Mouse (Mus musculus) midbrain, embryonic 11.5 days (tissue): Measurements from ENCODE around the gene Srrm4. TPM values are rescaled to one million over a fixed set of nuclear protein-coding genes. Genes with fewer than 3 reads are reported as not detected.

Source experiments
- ATAC-seq: fragments of 200-750 bp; cut with Nextera tagmentation; 2 replicates; pipeline ENCODE4 v1.8.0; 2017; ENCODE audit warnings: moderate TSS enrichment, moderate library complexity; ENCODE audit not compliant: low FRiP score
- DNase-seq: peaks from one replicate; pipeline ENCODE4 v3.0.0; 2015; ENCODE audit warnings: low spot score; ENCODE audit errors: missing footprints
- H3K27ac ChIP-seq: fragments of 300-500 bp; sonication (generic); 2 replicates; pipeline ENCODE4 v1.5.1; 2014; ENCODE audit warnings: low read depth, low read length
- H3K27me3 ChIP-seq: fragments of 300-500 bp; sonication (generic); 2 replicates; pipeline ENCODE4 v1.6.1; 2014; ENCODE audit warnings: mild to moderate bottlenecking, low read length, moderate library complexity, mixed read lengths; ENCODE audit not compliant: control insufficient read depth, insufficient read depth
- H3K36me3 ChIP-seq: fragments of 300-500 bp; sonication (generic); 2 replicates; pipeline ENCODE4 v1.6.1; 2014; ENCODE audit warnings: mild to moderate bottlenecking, low read length, moderate library complexity, mixed read lengths; ENCODE audit not compliant: control insufficient read depth, insufficient read depth
- H3K4me1 ChIP-seq: fragments of 300-500 bp; sonication (generic); 2 replicates; pipeline ENCODE4 v1.6.1; 2014; ENCODE audit warnings: low read length; ENCODE audit not compliant: control insufficient read depth, insufficient read depth
- H3K4me2 ChIP-seq: fragments of 300-500 bp; sonication (generic); 2 replicates; pipeline ENCODE4 v1.6.1; 2014; ENCODE audit warnings: mild to moderate bottlenecking, moderate library complexity
- H3K4me3 ChIP-seq: fragments of 300-500 bp; sonication (generic); 2 replicates; pipeline ENCODE4 v1.5.1; 2014; ENCODE audit warnings: low read depth, low read length
- H3K9ac ChIP-seq: fragments of 300-500 bp; sonication (generic); 2 replicates; pipeline ENCODE4 v1.6.1; 2014; ENCODE audit warnings: low read length
- H3K9me3 ChIP-seq: fragments of 300-500 bp; sonication (generic); 2 replicates; pipeline ENCODE4 v1.6.1; 2016; ENCODE audit warnings: low read length; ENCODE audit not compliant: control insufficient read depth
- WGBS: fragments of 180-500 bp; shearing (Covaris S2); extraction: QIAGEN DNeasy Blood & Tissue Kit; methylation state at CpG from one replicate; pipeline ENCODE4 v1.1.7; 2014; 5-methylcytosine and 5-hydroxymethylcytosine counted together
- polyA plus RNA-seq: library from polyadenylated mRNA; unstranded; fragments of >200 nt; fragmentation: Nextera tagmentation; extraction: Ambion mirVana; gene quantifications from 2 replicates; pipeline ENCODE4 v1.2.1, GENCODE M21; 2014

Gene Srrm4
- polyA plus RNA-seq, 1 experiment from 2014 or later, result 17.3 TPM

DNA sequence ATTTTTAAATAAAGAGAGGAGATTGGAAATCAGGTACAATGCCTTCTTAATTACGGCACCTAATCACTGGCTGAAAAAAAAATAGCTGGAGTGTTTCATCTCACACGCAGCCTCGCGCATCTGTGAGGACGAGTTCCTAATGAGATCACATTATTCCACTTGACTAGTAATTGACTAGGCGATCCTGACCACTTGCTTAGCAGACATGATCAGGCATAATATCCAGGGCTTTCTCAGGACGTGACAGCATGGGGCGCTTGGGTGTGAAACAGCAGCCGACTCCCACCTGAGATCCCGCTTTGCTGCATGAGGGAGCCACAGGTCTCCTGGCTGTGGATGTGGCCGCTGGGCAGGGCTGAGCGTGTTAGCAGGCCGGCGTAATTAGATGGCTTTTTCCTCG lies 90.3 kb downstream of the Srrm4 start:
- Histone ChIP-seq H3K9me3 (no peaks in the 10 kb centered on the region), H3K9ac (no peak overlapping the region), H3K4me2 (no peak overlapping the region), H3K4me1 (peaks cover 5% of the 10 kb centered on the region; the same call in 1 of the 2 replicates), H3K27me3 (no peaks in the 10 kb centered on the region), H3K4me3 (no peak overlapping the region), H3K36me3 (no peaks in the 10 kb centered on the region), H3K27ac (no peak overlapping the region)
- ATAC-seq, result peak; percentile 33; the same call in 1 of the 2 replicates
- 61% methylated on average over 15 of the region's 15 CpGs for WGBS
- no peak for DNase-seq

DNA sequence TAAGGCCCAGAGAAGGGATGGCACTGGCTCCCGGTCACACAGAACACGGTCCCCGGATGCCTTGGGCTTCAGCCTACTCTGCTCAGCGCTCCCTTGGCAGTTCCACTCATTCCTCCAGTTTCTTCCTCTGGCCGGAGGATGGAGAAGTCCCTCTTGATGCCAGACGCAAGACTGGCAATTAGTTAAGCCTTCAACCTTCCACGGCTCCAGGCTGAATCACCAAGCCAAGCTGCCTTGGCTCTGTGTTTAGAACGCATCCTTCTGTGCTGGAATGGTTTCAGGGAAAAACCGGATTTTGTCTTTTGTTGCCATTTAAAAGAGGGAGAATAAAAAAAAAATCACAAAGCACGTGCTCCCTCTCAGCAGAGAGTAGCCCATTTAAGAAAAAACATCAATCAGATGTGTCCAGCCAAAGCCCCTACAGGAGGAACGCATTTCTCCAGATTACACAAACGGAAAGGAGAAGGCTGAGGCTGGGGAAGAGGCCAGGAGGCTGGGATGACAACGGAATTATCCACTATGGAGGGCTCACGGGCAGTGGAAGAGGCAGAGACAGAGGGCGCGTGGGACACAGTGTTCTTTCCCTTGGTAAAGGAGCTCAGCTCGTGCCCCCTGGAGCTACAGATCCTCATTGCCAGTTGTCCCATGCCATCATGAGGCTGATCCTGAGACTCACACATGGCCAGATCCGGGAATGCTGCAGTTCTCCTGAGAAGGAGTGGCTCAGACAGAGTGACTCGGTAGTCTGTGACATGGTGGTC lies 92.6 kb downstream of the Srrm4 start:
- ATAC-seq (no peak), DNase-seq (no peak)
- no peak overlapping the region for H3K9ac ChIP-seq
- H3K4me3 ChIP-seq, result no peak overlapping the region
- H3K27me3 ChIP-seq, result no peaks in the 10 kb centered on the region
- WGBS, result 88% methylated on average over 19 of the region's 19 CpGs
- no peak overlapping the region for H3K4me2 ChIP-seq
- H3K4me1 ChIP-seq, result peaks cover 5% of the 10 kb centered on the region; the same call in 1 of the 2 replicates
- H3K36me3 ChIP-seq, result no peaks in the 10 kb centered on the region
- H3K27ac ChIP-seq, result no peak overlapping the region
- H3K9me3 ChIP-seq, result no peaks in the 10 kb centered on the region

DNA sequence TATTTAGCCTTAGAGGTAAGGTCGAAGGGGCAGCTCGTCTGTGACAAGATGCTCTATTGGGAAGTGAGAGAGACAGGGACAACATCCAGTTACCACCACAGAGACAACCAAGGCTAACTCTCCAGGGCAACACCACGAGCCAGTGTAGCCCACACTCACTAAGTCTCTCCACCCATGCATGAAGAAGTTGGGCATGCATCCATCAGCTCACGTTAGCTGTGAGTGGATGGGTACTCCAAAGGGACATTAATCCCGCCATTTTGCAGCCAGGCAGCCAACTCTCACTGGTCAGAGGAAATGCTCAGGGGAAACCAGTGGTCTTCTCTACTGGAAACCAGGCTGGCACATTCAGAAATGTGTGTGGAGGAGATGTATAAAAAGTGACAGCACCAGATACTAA lies 93.8 kb downstream of the Srrm4 start:
- 72% methylated on average over 5 of the region's 5 CpGs for WGBS
- H3K27ac ChIP-seq, result no peak overlapping the region
- no peak for ATAC-seq
- no peak for DNase-seq
- H3K9ac ChIP-seq, result no peak overlapping the region
- H3K9me3 ChIP-seq, result no peaks in the 10 kb centered on the region
- H3K4me2 ChIP-seq, result no peak overlapping the region
- H3K4me1 ChIP-seq, result peaks cover 5% of the 10 kb centered on the region; the same call in 1 of the 2 replicates
- no peaks in the 10 kb centered on the region for H3K27me3 ChIP-seq
- H3K36me3 ChIP-seq, result no peaks in the 10 kb centered on the region
- H3K4me3 ChIP-seq, result no peak overlapping the region

DNA sequence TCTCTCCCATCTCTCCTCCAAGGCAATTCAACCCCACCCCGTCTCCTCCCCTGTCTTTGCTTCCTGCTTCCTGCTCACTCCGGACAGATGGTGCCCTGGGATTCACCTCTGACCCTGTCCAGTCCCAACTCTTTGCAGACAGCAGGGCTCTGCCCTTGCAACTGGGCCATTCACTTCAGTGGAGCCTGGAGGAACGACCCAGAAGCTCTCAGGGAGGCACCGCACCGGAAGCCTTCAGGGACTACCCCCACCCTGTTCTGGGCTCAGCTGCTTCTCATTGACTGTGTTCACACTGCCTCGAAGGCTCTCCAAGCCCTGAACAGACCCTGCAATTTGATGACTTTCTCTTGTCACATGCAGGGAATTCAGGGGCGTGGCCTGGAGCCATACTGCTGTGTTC lies 94.4 kb downstream of the Srrm4 start:
- H3K9ac ChIP-seq, result no peak overlapping the region
- no peak overlapping the region for H3K27ac ChIP-seq
- H3K27me3 ChIP-seq, result no peaks in the 10 kb centered on the region
- H3K4me1 ChIP-seq, result peaks cover 5% of the 10 kb centered on the region; the same call in 1 of the 2 replicates
- no peak overlapping the region for H3K4me2 ChIP-seq
- H3K4me3 ChIP-seq, result no peak overlapping the region
- no peaks in the 10 kb centered on the region for H3K9me3 ChIP-seq
- no peaks in the 10 kb centered on the region for H3K36me3 ChIP-seq
- ATAC-seq, result 0 out of 2 replicates have a peak, but pooled peaks have one; percentile 16
- no peak for DNase-seq
- WGBS, result 44% methylated on average over 7 of the region's 7 CpGs

DNA sequence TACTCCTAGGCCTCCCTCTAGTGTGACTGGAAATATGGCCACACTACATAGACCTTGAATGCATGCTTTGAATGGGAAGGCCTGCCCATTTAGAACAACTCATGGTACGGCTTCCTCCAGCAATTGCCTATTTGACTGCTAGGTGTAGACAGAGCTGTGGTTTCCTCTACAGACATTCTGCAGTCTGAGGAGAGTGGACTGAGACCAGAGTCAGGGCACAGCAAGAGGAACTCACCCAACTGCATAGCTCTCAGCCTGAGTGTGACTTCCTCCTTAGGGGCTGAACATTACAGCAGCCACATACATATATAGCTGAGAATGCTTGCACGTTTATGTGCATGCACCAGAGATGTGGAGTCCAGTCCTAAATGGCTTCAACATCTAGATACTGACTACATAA lies 94.9 kb downstream of the Srrm4 start:
- DNase-seq (no peak), ATAC-seq (no peak)
- 84% methylated on average over 2 of the region's 2 CpGs for WGBS
- peaks cover 5% of the 10 kb centered on the region; the same call in 1 of the 2 replicates for H3K4me1 ChIP-seq
- no peaks in the 10 kb centered on the region for H3K36me3 ChIP-seq
- H3K4me3 ChIP-seq, result no peak overlapping the region
- no peak overlapping the region for H3K27ac ChIP-seq
- H3K9me3 ChIP-seq, result no peaks in the 10 kb centered on the region
- no peak overlapping the region for H3K4me2 ChIP-seq
- H3K9ac ChIP-seq, result no peak overlapping the region
- H3K27me3 ChIP-seq, result no peaks in the 10 kb centered on the region

DNA sequence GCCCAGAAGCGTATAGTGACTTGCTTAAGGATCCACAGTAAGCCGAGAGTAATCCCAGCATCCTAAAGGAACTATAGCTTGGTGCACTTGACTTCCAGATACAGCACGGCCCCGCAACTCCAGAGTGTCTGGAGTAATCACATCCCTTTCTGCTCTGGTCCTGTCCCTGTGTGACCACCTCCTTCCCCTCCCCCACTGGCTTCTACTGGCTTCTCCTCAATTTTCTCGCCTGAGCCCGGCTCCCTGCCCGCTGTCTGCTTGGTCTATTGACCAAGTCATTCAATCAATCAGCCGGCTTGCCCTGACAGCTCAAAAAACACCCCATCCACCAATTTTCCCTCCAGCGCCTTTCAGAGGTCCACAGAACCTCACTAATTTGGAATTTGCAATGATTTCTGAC lies 96.2 kb downstream of the Srrm4 start:
- Histone ChIP-seq H3K27me3 (no peaks in the 10 kb centered on the region), H3K4me3 (no peak overlapping the region), H3K4me2 (no peak overlapping the region), H3K27ac (no peak overlapping the region), H3K9me3 (no peaks in the 10 kb centered on the region), H3K4me1 (peaks cover 4% of the 10 kb centered on the region; the same call in 1 of the 2 replicates), H3K9ac (no peak overlapping the region), H3K36me3 (no peaks in the 10 kb centered on the region)
- 79% methylated on average over 9 of the region's 9 CpGs for WGBS
- ATAC-seq (no peak), DNase-seq (no peak)

DNA sequence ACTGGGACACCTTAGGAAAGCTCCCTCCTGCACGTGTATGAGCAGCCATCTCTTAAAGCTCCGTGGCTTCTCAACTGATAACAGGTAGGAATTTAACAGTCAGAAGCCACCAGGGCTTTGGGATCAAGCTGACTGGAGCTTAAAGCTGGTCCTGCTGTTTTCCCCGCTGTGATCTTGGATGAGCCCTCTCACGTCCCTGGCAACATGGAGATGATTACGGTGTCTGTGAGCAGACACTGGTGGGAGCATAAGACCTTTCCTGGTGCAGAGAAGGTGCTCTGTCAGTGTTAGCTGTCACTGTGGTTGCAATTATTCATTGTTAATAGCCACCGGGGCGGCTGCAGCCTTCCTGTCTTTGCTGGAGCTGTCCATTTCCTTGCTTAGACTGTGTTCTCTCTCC lies 97.2 kb downstream of the Srrm4 start:
- Histone ChIP-seq H3K27me3 (no peaks in the 10 kb centered on the region), H3K36me3 (no peaks in the 10 kb centered on the region), H3K4me2 (no peak overlapping the region), H3K4me3 (no peak overlapping the region), H3K9ac (no peak overlapping the region), H3K4me1 (peaks cover 6% of the 10 kb centered on the region; the same call in 1 of the 2 replicates), H3K27ac (no peak overlapping the region), H3K9me3 (no peaks in the 10 kb centered on the region)
- ATAC-seq, result no peak
- no peak for DNase-seq
- WGBS, result 66% methylated on average over 7 of the region's 7 CpGs

DNA sequence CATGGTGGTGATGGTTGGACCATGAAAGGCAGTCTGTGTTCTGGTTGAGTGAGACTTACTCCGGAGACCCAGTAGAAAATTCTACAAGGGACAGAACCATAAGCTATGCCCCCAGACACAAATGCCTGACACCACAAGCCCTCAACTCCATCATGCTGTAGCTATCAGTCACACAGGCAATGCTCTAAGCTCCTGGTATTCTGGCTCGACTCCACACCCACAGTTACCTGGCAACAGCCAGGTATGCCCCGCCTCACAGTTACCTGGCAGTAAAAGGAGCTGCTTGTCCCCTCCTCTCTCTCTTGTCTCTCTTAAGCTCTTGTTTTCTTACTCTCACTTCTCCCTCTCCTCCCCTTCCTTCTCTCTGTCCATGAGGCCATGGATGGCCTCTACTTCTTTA lies 98.9 kb downstream of the Srrm4 start:
- H3K27ac ChIP-seq, result no peak overlapping the region
- WGBS, result 82% methylated on average over 3 of the region's 3 CpGs

DNA sequence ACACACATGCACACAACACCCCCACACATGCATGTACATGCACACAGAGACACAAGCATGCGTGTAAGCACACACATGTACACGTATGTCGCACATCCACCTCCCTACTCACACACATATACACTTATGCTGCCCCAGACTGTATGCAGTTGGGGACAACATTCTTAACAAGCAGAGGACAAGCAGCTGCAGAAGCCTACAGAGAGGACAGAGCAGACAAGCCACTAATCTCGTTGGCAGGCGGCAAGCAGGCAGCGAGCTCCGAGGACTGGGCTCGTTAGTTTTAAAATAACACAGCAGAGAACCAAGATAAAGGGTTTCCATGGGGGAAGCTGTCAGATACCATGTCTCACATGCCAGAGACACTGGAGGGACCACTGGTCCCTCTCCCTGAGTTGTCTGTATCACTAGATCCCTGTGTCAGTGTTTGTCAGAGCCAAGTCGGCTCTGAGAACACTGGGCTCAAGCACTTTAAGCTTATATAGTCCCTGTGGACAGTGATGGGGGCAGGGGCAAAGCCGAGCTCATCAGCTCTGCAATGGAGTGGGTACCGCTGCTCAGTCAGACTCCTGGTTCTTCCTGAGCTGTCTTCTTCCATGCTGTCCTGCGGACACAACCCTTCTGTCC lies 99.7 kb downstream of the Srrm4 start:
- no peak overlapping the region for H3K9ac ChIP-seq
- H3K4me1 ChIP-seq, result 0 out of 2 replicates have a peak, but pooled peaks cover 2% of the 10 kb centered on the region
- no peak overlapping the region for H3K27ac ChIP-seq
- no peaks in the 10 kb centered on the region for H3K9me3 ChIP-seq
- H3K4me2 ChIP-seq, result no peak overlapping the region
- H3K27me3 ChIP-seq, result no peaks in the 10 kb centered on the region
- ATAC-seq (no peak), DNase-seq (no peak)
- WGBS, result 69% methylated on average over 12 of the region's 12 CpGs
- no peak overlapping the region for H3K4me3 ChIP-seq
- no peaks in the 10 kb centered on the region for H3K36me3 ChIP-seq

More for the DNA sequence above, 98.9 kb downstream of the Srrm4 start:
- DNase-seq, result no peak
- Histone ChIP-seq H3K4me3 (no peak overlapping the region), H3K27me3 (no peaks in the 10 kb centered on the region), H3K9ac (no peak overlapping the region), H3K36me3 (no peaks in the 10 kb centered on the region), H3K9me3 (no peaks in the 10 kb centered on the region), H3K4me1 (peaks cover 6% of the 10 kb centered on the region; the same call in 1 of the 2 replicates), H3K4me2 (no peak overlapping the region)
- no peak for ATAC-seq
